Mouse (Mus musculus) layer of hippocampus, postnatal 25 days (tissue): ENCODE data around the gene Olfr796. TPM values are rescaled to one million over a fixed set of nuclear protein-coding genes. Genes with fewer than 3 reads are reported as not detected.

ENCODE experiments used
- DNase-seq, 2 experiments: peaks; one replicate each; pipeline ENCODE4 v3.0.0; 2022; ENCODE audit warnings: mixed read lengths in 2 of 2, low spot score in 1 of 2; ENCODE audit errors: extremely low spot score in 1 of 2
- microRNA-seq, 2 experiments: library from miRNA; unstranded; fragments of <30 nt; microRNA quantifications; one replicate each; pipeline ENCODE4 v1.2.0; 2021
- total RNA-seq, 2 experiments: library from RNA; stranded (reverse); gene quantifications; 2 replicates each; pipeline ENCODE4 v1.2.3; 2021

Gene Olfr796
- total RNA-seq = not detected

- DNase-seq = no peak
Measured at GRCm38 (mm10) chr10:129612470-129612869, at the start of gene Olfr796. Olfr796 (minus strand) TSS chr10:129612570.

GRCm38 (mm10) chr10:129657394-129657793 lies 45.0 kb upstream of the Olfr796 start, which contains the start of gene Olfr800:
Olfr800 (plus strand) TSS chr10:129657694.
- no peak for DNase-seq

- no peak for DNase-seq
Measured at GRCm38 (mm10) chr10:129651763-129652162, 39.4 kb upstream of the Olfr796 start.

DNA sequence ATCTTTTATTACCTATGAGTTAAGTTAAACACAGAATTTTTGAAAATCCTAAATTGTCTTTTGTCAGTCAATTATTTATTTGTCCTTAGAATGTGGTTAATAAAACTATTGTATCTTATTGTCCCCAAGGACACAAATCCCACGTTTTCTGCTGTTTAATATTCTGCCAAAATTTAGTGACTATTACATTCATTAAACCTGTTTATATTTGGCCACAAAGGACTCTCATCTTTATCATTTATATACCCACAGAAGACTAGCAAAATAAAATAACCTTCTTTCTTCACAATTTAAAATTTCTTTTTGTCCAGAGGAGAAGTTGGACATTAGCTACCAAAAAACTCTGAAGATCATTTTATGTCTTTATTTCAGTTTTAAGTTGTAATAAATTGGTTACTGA lies 24.8 kb upstream of the Olfr796 start, which contains the start of gene Olfr799:
Olfr799 (plus strand) TSS at position 301 of the 400 bp plus-strand sequence.
- DNase-seq = no peak

DNA sequence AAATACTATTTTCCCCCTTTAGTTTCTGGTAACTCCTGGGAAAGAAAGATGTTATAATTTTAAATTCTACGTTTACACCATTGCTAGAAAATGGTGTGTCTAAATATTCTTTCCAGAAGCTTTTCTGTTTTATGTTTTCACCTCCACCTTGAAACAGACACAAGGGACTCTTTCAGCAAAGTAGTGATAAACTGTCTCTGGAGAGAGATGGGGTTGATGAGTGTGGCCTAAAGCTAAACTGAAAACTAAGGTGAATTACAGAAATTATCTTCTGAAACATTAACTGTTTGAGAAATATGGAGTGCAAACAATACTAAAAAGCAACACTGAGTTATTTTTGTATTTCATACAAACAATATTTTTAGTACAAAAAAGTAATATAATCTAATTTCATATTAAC lies 15.5 kb upstream of the Olfr796 start, which contains the start of gene Olfr798:
Olfr798 (minus strand) TSS at position 101 of the 400 bp plus-strand sequence.
- DNase-seq = no peak

DNA sequence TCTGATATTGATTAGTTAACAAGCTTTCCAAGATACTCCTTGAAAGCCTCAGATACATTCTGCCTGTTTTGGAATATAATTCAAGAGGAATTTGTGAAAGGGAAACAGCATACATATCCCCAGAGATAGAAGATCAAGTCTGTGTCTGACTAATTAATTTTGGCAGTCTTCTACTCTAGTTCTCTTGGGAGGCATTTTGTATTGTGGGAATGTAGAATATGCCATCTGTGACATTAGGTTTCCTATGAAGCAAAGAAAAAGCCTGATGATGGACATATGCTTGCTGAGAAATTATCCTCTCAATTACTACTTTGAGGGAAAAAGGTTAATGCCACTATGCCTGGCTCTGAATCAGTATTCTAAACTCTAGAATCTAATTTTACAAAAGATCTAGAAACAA lies 10.9 kb upstream of the Olfr796 start:
- no peak for DNase-seq

DNA sequence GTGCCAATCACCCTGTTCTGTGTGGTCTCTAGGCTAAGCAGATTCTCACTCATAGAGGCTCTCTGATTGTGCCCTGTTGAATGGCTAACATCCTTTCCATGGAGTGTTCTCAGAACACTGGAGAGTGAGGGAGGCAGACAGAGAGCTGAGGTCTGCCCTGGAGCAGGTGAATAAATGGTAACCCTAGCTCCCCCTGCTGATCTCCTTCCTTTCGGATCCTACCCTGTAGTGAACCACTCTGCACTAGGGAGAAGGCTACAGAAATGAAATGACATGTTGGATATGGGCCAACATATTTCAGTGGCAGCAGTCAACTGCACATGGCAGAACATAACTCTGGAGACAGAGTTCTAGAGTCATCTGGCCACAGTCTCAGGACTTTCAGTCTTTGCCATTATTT lies 9.4 kb upstream of the Olfr796 start:
- no peak for DNase-seq

- no peak for DNase-seq
Measured at GRCm38 (mm10) chr10:129577066-129577465, 35.3 kb downstream of the Olfr796 start.

DNA sequence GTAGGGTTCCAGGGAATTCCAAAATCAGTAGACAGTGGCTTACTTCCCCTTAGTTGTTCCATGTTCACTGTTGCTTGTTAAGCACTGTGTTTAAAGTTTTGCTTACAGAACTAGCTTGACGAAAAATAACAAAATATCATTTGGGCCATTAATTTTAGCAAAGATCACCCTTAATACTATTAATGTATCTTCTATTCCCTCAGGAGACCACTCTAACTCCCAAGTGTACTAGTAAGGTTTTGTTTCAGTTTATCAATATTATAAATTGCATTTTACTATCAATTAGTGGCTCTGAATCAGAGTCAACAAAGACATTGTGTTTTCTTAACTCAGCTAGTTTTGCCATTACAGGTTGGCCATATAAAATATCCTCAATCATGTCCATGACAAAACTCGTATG lies 45.0 kb downstream of the Olfr796 start, which contains the start of gene Olfr794:
Olfr794 (plus strand) TSS at position 301 of the 400 bp plus-strand sequence.
- DNase-seq = no peak

Small RNAs within 50 kb of the gene (microRNA-seq; reads per million reads assigned to microRNA genes)
- 0 reads per million in 2 experiments for gene Gm23252

Other genes starting within 250 kb of the Olfr796 start
- gene Olfr784, start 228.5 kb downstream of the Olfr796 start, total RNA-seq = under 1 TPM in 1 of 2 experiments, not detected in 1; 0.31 TPM
- not detected for gene Olfr785, start 207.1 kb downstream of the Olfr796 start, total RNA-seq
- not detected for gene Olfr786, start 185.3 kb downstream of the Olfr796 start, total RNA-seq
- not detected for gene Olfr787, start 150.7 kb downstream of the Olfr796 start, total RNA-seq
- not detected for gene Olfr788, start 141.6 kb downstream of the Olfr796 start, total RNA-seq
- gene Olfr789, start 127.8 kb downstream of the Olfr796 start, total RNA-seq = not detected
- not detected for gene Olfr790, start 114.1 kb downstream of the Olfr796 start, total RNA-seq
- gene Olfr791, start 90.8 kb downstream of the Olfr796 start, total RNA-seq = not detected
- gene Olfr792, start 73.4 kb downstream of the Olfr796 start, total RNA-seq = not detected
- not detected for gene Olfr794, start 44.9 kb downstream of the Olfr796 start, total RNA-seq
- gene Olfr798, start 15.4 kb upstream of the Olfr796 start, total RNA-seq = not detected
- gene Olfr799, start 24.9 kb upstream of the Olfr796 start, total RNA-seq = not detected
- not detected for gene Olfr800, start 45.1 kb upstream of the Olfr796 start, total RNA-seq
- not detected for gene Olfr801, start 61.3 kb upstream of the Olfr796 start, total RNA-seq
- gene Olfr802, start 75.6 kb upstream of the Olfr796 start, total RNA-seq = not detected
- not detected for gene Olfr803, start 81.7 kb upstream of the Olfr796 start, total RNA-seq
- not detected for gene Olfr804, start 90.6 kb upstream of the Olfr796 start, total RNA-seq
- gene Olfr805, start 116.8 kb upstream of the Olfr796 start, total RNA-seq = not detected
- not detected for gene Olfr806, start 129.4 kb upstream of the Olfr796 start, total RNA-seq
- not detected for gene Olfr807, start 145.2 kb upstream of the Olfr796 start, total RNA-seq
- not detected for gene Olfr808, start 152.9 kb upstream of the Olfr796 start, total RNA-seq
- gene Olfr809, start 162.1 kb upstream of the Olfr796 start, total RNA-seq = not detected
- not detected for gene Olfr810, start 182.3 kb upstream of the Olfr796 start, total RNA-seq
- gene Olfr811, start 191.8 kb upstream of the Olfr796 start, total RNA-seq = not detected
- not detected for gene Olfr812, start 233.5 kb upstream of the Olfr796 start, total RNA-seq
- not detected for gene Olfr813, start 242.8 kb upstream of the Olfr796 start, total RNA-seq